Mouse (Mus musculus): ENCODE data around the gene Fam169a. TPM values are rescaled to one million over a fixed set of nuclear protein-coding genes. Genes with fewer than 3 reads are reported as not detected.
"Not testable (repeated sequence)": the region's sequence is repeated elsewhere in the genome, so short reads cannot be mapped to it uniquely, and the experiment has no call there.

Gene Fam169a
- polyA plus RNA-seq, 1 experiment from 2014 or later, result 30.5 TPM

GRCm38 (mm10) chr13:97130413-97130812 lies 63.3 kb downstream of the Fam169a start:
- H3K27me3 ChIP-seq (replicated peaks); H3K4me3 ChIP-seq (replicated peaks); H3K27ac ChIP-seq (replicated peaks); ATAC-seq (ENCODE audit: low FRiP score); H3K4me2 ChIP-seq; H3K9ac ChIP-seq (replicated peaks); H3K9me3 ChIP-seq (replicated peaks); H3K4me1 ChIP-seq: not testable (repeated sequence)
- peaks cover 35% of the 10 kb centered on the region for H3K36me3 ChIP-seq
- no CpG with 5 or more reads among the region's 2 CpGs for WGBS

- H3K27me3 ChIP-seq (replicated peaks), result no peaks in the 10 kb centered on the region
- H3K4me2 ChIP-seq, result peak within 1 kb of the TSS; percentile 66
- peak; percentile 98 for ATAC-seq (ENCODE audit: low FRiP score)
- WGBS, result under 1% methylated on average over 57 of the region's 57 CpGs
- H3K4me3 ChIP-seq (replicated peaks), result peak within 1 kb of the TSS; percentile 78
- H3K4me1 ChIP-seq, result peaks cover 13% of the 10 kb centered on the region
- H3K27ac ChIP-seq (replicated peaks), result peak within 1 kb of the TSS; percentile 94
- H3K36me3 ChIP-seq, result peaks cover 22% of the 10 kb centered on the region
- peak within 1 kb of the TSS; percentile 94 for H3K9ac ChIP-seq (replicated peaks)
- H3K9me3 ChIP-seq (replicated peaks), result no peaks in the 10 kb centered on the region
Measured at GRCm38 (mm10) chr13:97137466-97138400, 70.6 kb downstream of the Fam169a start, which contains the start of the genes Gfm2 and Nsa2. Gfm2 (plus strand) TSS chr13:97137937. Nsa2 (minus strand) TSS chr13:97137937.

DNA sequence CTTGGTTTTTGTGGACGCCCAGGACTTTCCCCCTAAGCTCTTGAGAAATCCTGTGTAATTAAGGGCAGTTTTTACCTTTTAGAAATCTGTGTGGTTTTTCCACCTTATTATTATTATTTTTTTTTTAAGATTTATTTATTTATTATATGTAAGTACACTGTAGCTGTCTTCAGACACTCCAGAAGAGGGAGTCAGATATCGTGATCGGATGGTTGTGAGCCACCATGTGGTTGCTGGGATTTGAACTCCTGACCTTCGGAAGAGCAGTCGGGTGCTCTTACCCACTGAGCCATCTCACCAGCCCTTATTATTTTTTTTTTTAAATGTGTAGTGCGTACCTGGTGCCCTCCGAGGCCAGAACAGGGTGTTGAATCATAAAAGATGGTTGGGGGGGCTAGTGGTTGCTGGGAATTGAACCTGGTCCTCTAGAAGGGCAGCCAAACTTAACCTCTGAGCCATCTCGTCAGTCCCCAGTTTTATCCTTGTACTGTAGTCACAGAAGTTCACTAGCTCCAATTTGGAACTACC lies 71.4 kb downstream of the Fam169a start:
- WGBS, result 30% methylated on average over 8 of the region's 8 CpGs
- H3K27me3 ChIP-seq (replicated peaks); H3K9me3 ChIP-seq (replicated peaks): not testable (repeated sequence)
- H3K4me1 ChIP-seq, result peaks cover 13% of the 10 kb centered on the region
- H3K4me3 ChIP-seq (replicated peaks), result peak overlapping the region; percentile 78
- H3K36me3 ChIP-seq, result peaks cover 24% of the 10 kb centered on the region
- peak; percentile 27; the same call in 1 of the 2 replicates for ATAC-seq (ENCODE audit: low FRiP score)
- peak overlapping the region; percentile 66 for H3K4me2 ChIP-seq
- H3K9ac ChIP-seq (replicated peaks), result peak overlapping the region; percentile 94
- H3K27ac ChIP-seq (replicated peaks), result peak overlapping the region; percentile 94

GRCm38 (mm10) chr13:97142321-97142720 lies 75.2 kb downstream of the Fam169a start:
- no peak overlapping the region for H3K4me2 ChIP-seq
- H3K27me3 ChIP-seq (replicated peaks), result no peaks in the 10 kb centered on the region
- no peak overlapping the region for H3K4me3 ChIP-seq (replicated peaks)
- peaks cover 8% of the 10 kb centered on the region for H3K4me1 ChIP-seq
- WGBS, result 91% methylated on average over 7 of the region's 7 CpGs
- H3K27ac ChIP-seq (replicated peaks), result no peak overlapping the region
- no peak overlapping the region for H3K9ac ChIP-seq (replicated peaks)
- peaks cover 29% of the 10 kb centered on the region for H3K36me3 ChIP-seq
- ATAC-seq (ENCODE audit: low FRiP score), result no peak
- no peaks in the 10 kb centered on the region for H3K9me3 ChIP-seq (replicated peaks)

- no peak overlapping the region for H3K9ac ChIP-seq (replicated peaks)
- H3K27ac ChIP-seq (replicated peaks), result no peak overlapping the region
- WGBS, result 62% methylated on average over 4 of the region's 4 CpGs
- no peak overlapping the region for H3K4me3 ChIP-seq (replicated peaks)
- no peak overlapping the region for H3K4me2 ChIP-seq
- H3K36me3 ChIP-seq, result peaks cover 56% of the 10 kb centered on the region
- no peaks in the 10 kb centered on the region for H3K9me3 ChIP-seq (replicated peaks)
- no peak for ATAC-seq (ENCODE audit: low FRiP score)
- H3K27me3 ChIP-seq (replicated peaks), result no peaks in the 10 kb centered on the region
- H3K4me1 ChIP-seq, result no peaks in the 10 kb centered on the region
Measured at GRCm38 (mm10) chr13:97145834-97146233, 78.7 kb downstream of the Fam169a start.

DNA sequence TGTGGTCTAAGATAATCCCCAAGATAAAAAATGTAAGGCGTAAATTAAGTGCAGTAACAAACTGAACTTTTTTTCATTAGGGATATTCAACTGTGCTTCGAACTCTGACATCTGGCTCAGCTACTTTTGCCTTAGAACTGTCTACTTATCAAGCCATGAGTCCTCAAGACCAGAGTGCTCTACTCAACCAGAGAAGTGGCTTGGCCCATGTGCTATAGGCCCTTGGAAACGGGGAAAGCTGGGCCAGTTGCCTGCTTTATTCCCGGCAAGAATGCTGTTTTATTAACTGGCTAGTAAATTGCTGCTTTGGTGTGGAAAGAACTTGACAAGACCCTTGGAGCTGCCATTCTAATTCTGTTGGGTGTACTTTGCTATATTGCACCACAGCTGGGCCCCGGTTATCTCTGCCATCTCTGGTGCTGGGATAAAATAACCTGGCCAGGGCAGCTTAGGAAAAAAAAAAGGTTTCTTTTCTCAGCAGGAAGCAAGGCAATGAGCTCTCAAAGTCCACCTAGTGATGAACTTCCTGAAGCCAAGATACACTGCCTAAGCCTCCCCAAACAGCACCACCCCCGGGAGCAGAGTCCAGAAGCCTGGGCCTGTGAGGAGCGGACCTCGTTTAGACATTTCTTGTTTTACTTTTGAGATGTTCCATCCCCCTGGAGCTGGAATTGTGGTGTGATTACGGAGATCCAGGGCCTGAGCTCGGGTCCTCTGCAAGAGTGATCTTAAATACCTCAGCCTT lies 108.6 kb downstream of the Fam169a start:
- Histone ChIP-seq H3K9ac (replicated peaks) (no peak overlapping the region), H3K4me3 (replicated peaks) (no peak overlapping the region), H3K9me3 (replicated peaks) (no peaks in the 10 kb centered on the region), H3K27ac (replicated peaks) (no peak overlapping the region), H3K4me2 (no peak overlapping the region), H3K4me1 (no peaks in the 10 kb centered on the region), H3K27me3 (replicated peaks) (no peaks in the 10 kb centered on the region), H3K36me3 (peaks cover 82% of the 10 kb centered on the region)
- 82% methylated on average over 10 of the region's 10 CpGs for WGBS
- no peak for ATAC-seq (ENCODE audit: low FRiP score)

GRCm38 (mm10) chr13:97176731-97177130 lies 109.6 kb downstream of the Fam169a start:
- Histone ChIP-seq H3K9ac (replicated peaks) (no peak overlapping the region), H3K36me3 (peaks cover 76% of the 10 kb centered on the region), H3K9me3 (replicated peaks) (no peaks in the 10 kb centered on the region), H3K4me3 (replicated peaks) (no peak overlapping the region), H3K27ac (replicated peaks) (no peak overlapping the region), H3K27me3 (replicated peaks) (no peaks in the 10 kb centered on the region), H3K4me1 (no peaks in the 10 kb centered on the region), H3K4me2 (no peak overlapping the region)
- no peak for ATAC-seq (ENCODE audit: low FRiP score)
- 88% methylated on average over 5 of the region's 5 CpGs for WGBS

DNA sequence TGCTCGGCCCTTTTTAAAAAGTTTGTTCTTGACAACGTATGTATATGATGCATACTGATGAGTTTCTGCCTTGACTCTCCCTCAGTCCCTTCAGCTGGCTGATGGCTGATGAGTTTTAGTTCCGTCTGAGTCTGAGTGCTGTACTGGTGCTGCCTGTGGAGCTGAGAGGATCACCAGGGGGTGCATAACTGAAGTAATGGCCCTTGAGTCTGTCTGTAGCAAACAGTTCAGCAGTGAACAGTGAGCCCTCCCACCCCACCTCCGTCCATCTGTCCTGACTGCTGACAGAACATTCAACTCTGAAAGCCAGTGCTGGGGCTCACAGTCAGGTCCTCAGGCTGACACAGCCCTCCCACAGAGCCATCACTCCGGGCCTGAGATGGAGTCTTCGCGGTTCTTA lies 111.9 kb downstream of the Fam169a start:
- no peak for ATAC-seq (ENCODE audit: low FRiP score)

GRCm38 (mm10) chr13:97180113-97180828 lies 113.2 kb downstream of the Fam169a start:
- Histone ChIP-seq H3K4me1 (no peaks in the 10 kb centered on the region), H3K9ac (replicated peaks) (no peak overlapping the region), H3K4me2 (no peak overlapping the region), H3K9me3 (replicated peaks) (no peaks in the 10 kb centered on the region), H3K27ac (replicated peaks) (no peak overlapping the region), H3K36me3 (peaks cover 43% of the 10 kb centered on the region), H3K27me3 (replicated peaks) (no peaks in the 10 kb centered on the region), H3K4me3 (replicated peaks) (no peak overlapping the region)
- 75% methylated on average over 6 of the region's 6 CpGs for WGBS
- ATAC-seq (ENCODE audit: low FRiP score), result no peak

More for the DNA sequence above, 111.9 kb downstream of the Fam169a start:
- Histone ChIP-seq H3K9me3 (replicated peaks) (no peaks in the 10 kb centered on the region), H3K4me1 (no peaks in the 10 kb centered on the region), H3K4me3 (replicated peaks) (no peak overlapping the region), H3K27ac (replicated peaks) (no peak overlapping the region), H3K27me3 (replicated peaks) (no peaks in the 10 kb centered on the region), H3K4me2 (no peak overlapping the region), H3K36me3 (peaks cover 57% of the 10 kb centered on the region), H3K9ac (replicated peaks) (no peak overlapping the region)
- WGBS, result 83% methylated on average over 7 of the region's 7 CpGs
